In genomic region chr17:48647431-48647830, GRCm38 (mm10) we compare ENCODE assay signal across 10 mouse cellular contexts.
DNase-seq lines count a peak whose midpoint lies in the region; ATAC-seq lines count a peak whose summit lies in the region.
"Had no signal": no experiment of that assay in that cellular context is flagged by ENCODE, and none has a peak within 500 bp of the region (broad histone marks: within the 10 kb centered on the region; RNA-seq: fewer than 3 reads in every experiment).

No protein-coding gene starts in this region.

- H3K4me3 ChIP-seq in heart, embryonic 14.5 days (ENCODE audit: control insufficient read depth in 1 of 2, insufficient read depth in 1 of 2, low read depth in 1 of 2, low read length in 2 of 2) = peak overlapping the region; percentile 17 to 24
- no peak overlapping the region for H3K4me3 ChIP-seq in intestine, embryonic 14.5 days (ENCODE audit: low read depth, low read length)
- H3K4me3 ChIP-seq: myocyte had no signal

- H3K27ac ChIP-seq in heart, embryonic 14.5 days (replicated peaks in 1 of 2; ENCODE audit: control insufficient read depth in 1 of 2, insufficient read depth in 1 of 2, low read depth in 2 of 2, low read length in 2 of 2) = no peak overlapping the region
- H3K27ac ChIP-seq in intestine, embryonic 14.5 days (ENCODE audit: low read depth) = no peak overlapping the region

- ATAC-seq in heart, embryonic 14.5 days (ENCODE audit: insufficient number of reproducible peaks, insufficient read depth, low FRiP score, low read depth) = no peak; the same call in 1 of the 2 replicates
- ATAC-seq in intestine, embryonic 14.5 days (replicated peaks; ENCODE audit: low FRiP score, low TSS enrichment, low read depth) = no peak
- no peak for ATAC-seq in monocyte, adult 5-6 weeks (replicated peaks; ENCODE audit: insufficient number of reproducible peaks, low FRiP score, low TSS enrichment, poor library complexity, severe bottlenecking)

- intact Hi-C loops in heart, postnatal 36 days (cut with DNase I) = no loop called here

- 24% methylated on average over 14 of the region's 14 CpGs for WGBS in heart, embryonic 14.5 days
- 48% methylated on average over 14 of the region's 14 CpGs for WGBS in intestine, embryonic 14.5 days

- peaks cover 1% of the 10 kb centered on the region; the same call in 1 of the 2 replicates for H3K9me3 ChIP-seq in heart, embryonic 14.5 days (ENCODE audit: control insufficient read depth, low read length)
- no peaks in the 10 kb centered on the region for H3K9me3 ChIP-seq in intestine, embryonic 14.5 days (ENCODE audit: control insufficient read depth, low read length)

- DNase-seq in heart, postnatal 36 days = no peak
- peak; percentile 17 for DNase-seq in embryo, embryonic 10 days (ENCODE audit: low spot score)
- no peak for DNase-seq in intestine, embryonic 14.5 days (ENCODE audit: low spot score)
- peak; percentile 22 for DNase-seq in retina, embryonic 14.5 days (ENCODE audit: low spot score)
- no peak for DNase-seq in ovary, postnatal 10 days (ENCODE audit: low spot score)
- DNase-seq in gastrocnemius, adult 18-20 months (ENCODE audit: low spot score) = no peak
- DNase-seq: B cell, adult 2 months had no signal

- no peaks in the 10 kb centered on the region; a peak in 1 of 4 replicates for H3K4me1 ChIP-seq in heart, embryonic 14.5 days (ENCODE audit: control insufficient read depth in 2 of 2, insufficient read depth in 2 of 2, low read length in 2 of 2)
- H3K4me1 ChIP-seq in intestine, embryonic 14.5 days (replicated peaks; ENCODE audit: control insufficient read depth, insufficient read depth, low read length) = no peaks in the 10 kb centered on the region

- peak overlapping the region; percentile 59 for H3K4me2 ChIP-seq in heart, embryonic 14.5 days (ENCODE audit: low read length)
- H3K4me2 ChIP-seq in intestine, embryonic 14.5 days (ENCODE audit: low read length) = peak overlapping the region; percentile 40

- H3K9ac ChIP-seq in heart, embryonic 14.5 days (ENCODE audit: low read length) = no peak overlapping the region
- no peak overlapping the region for H3K9ac ChIP-seq in intestine, embryonic 14.5 days (ENCODE audit: low read length)

- H3K36me3 ChIP-seq in heart, embryonic 14.5 days (ENCODE audit: control insufficient read depth, insufficient read depth, low read length) = no peaks in the 10 kb centered on the region
- H3K36me3 ChIP-seq in intestine, embryonic 14.5 days (ENCODE audit: control insufficient read depth, insufficient read depth, low read length) = no peaks in the 10 kb centered on the region

- peaks cover 4% of the 10 kb centered on the region; the same call in 1 of the 2 replicates for H3K27me3 ChIP-seq in heart, embryonic 14.5 days (ENCODE audit: control insufficient read depth, insufficient read depth, low read length)
- H3K27me3 ChIP-seq in intestine, embryonic 14.5 days (replicated peaks; ENCODE audit: control insufficient read depth, insufficient read depth, low read length) = no peaks in the 10 kb centered on the region

Comparison
In these comparisons a context has a peak if more than half of its experiments do, and no peak if none do; other contexts are left out.
1. DNase-seq: peak in embryo, embryonic 10 days (single experiment) and retina, embryonic 14.5 days (single experiment); none in heart, postnatal 36 days (0 of 2), intestine, embryonic 14.5 days (single experiment), ovary, postnatal 10 days (single experiment) and gastrocnemius, adult 18-20 months (single experiment).